Mouse (Mus musculus) lung, adult 2 months (tissue): ENCODE data around the gene Bloc1s1.

ENCODE experiments used
- CTCF ChIP-seq: fragments of 200-500 bp; IDR thresholded peaks from 2 replicates; pipeline ENCODE4 v1.5.1; 2011; ENCODE audit warnings: mild to moderate bottlenecking, low read length, control low read depth; ENCODE audit not compliant: insufficient read depth
- POLR2A ChIP-seq: fragments of 200-500 bp; IDR thresholded peaks from 2 replicates; pipeline ENCODE4 v1.6.1; 2011; ENCODE audit warnings: low read depth, mild to moderate bottlenecking, control low read depth, low read length, borderline replicate concordance; ENCODE audit errors: extremely low read depth

DNA sequence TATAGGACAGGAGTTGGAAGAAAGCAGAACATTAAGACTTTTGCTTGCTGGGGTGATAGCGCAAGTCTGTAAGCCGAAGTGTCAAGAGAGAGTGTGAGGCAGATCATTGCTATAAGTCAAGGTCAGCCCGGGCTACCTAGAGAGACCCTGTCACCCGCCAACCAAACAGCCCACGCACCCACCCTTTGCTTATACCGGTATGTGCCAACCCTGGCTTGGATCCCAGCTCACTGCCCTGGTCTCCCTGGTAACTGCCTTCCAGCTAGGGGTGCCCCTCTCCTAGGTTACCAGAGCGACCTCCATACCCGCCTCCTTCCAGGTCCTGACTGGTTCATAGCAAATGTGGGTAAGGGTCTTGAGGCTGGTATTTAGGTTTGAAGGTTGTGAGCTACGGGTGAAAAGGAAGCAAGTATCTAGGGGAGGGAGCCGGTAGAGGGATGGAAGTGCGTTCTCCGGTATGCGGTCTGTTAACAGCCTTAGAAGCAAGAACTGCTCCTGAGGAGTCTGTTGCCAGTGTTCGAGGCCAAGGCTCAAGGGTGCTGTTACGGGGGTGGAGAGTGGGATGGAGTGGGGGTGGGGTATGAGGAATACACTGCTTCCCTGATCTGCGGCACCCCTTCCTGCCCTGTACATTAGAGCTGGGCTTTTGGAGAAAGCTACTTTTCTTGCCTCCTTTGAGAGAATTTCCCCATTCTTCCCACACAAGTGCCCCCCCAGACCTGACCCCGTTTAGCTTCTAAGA is 27.7 kb downstream of the Bloc1s1 start:
- TF ChIP-seq CTCF = no peak
- no peak for TF ChIP-seq POLR2A
